Mouse (Mus musculus) large intestine, adult 2 months (tissue): ENCODE measurements around the gene Camkmt. TPM values are rescaled to one million over a fixed set of nuclear protein-coding genes. Genes with fewer than 3 reads are reported as not detected.

Experiments
- DNase-seq: peaks from one replicate; pipeline ENCODE4 v3.0.0-alpha.2; 2012; ENCODE audit warnings: low read depth, low spot score
- WGBS: fragments of 180-500 bp; shearing (Covaris S2); methylation state at CpG from one replicate; pipeline ENCODE4 v1.1.7; 2018; 5-methylcytosine and 5-hydroxymethylcytosine counted together
- polyA plus RNA-seq: library from polyadenylated mRNA; depleted of rRNA; stranded (reverse); fragments of >200 nt; gene quantifications from 2 replicates; pipeline ENCODE4 v1.2.3, GENCODE M21; 2012; rRNA removed

Camkmt gene
- polyA plus RNA-seq = 1.9 and 3.6 TPM in 2 replicates

GRCm38 (mm10) chr17:85090120-85091099, at the start of gene Camkmt, which contains the start of gene Prepl:
TSS of gene Camkmt (plus strand) at chr17:85090552.
TSS of gene Prepl (minus strand) at chr17:85090241.
- DNase-seq = peak; percentile 93
- under 1% methylated on average over 63 of the region's 63 CpGs for WGBS

- DNase-seq = no peak
- WGBS = 33% methylated on average over 7 of the region's 7 CpGs
Measured at GRCm38 (mm10) chr17:85040913-85041312, 49.4 kb upstream of the Camkmt start.

- 75% methylated on average over 6 of the region's 6 CpGs for WGBS
- DNase-seq = no peak
Measured at GRCm38 (mm10) chr17:85042419-85042818, 47.9 kb upstream of the Camkmt start.

GRCm38 (mm10) chr17:85043404-85043816, 46.9 kb upstream of the Camkmt start:
- no peak for DNase-seq
- 28% methylated on average over 6 of the region's 6 CpGs for WGBS

- WGBS = 40% methylated on average over 5 of the region's 5 CpGs
- DNase-seq = no peak
Measured at GRCm38 (mm10) chr17:85044466-85044865, 45.9 kb upstream of the Camkmt start.

- 82% methylated on average over 12 of the region's 12 CpGs for WGBS
- DNase-seq = no peak
Measured at GRCm38 (mm10) chr17:85045160-85045559, 45.2 kb upstream of the Camkmt start.

GRCm38 (mm10) chr17:85048379-85048778, 42.0 kb upstream of the Camkmt start:
- 92% methylated on average over 5 of the region's 5 CpGs for WGBS
- no peak for DNase-seq

- WGBS = 92% methylated on average over 7 of the region's 7 CpGs
- DNase-seq = no peak
Measured at GRCm38 (mm10) chr17:85058276-85058675, 32.1 kb upstream of the Camkmt start.

GRCm38 (mm10) chr17:85059136-85059535, 31.2 kb upstream of the Camkmt start:
- WGBS = 92% methylated on average over 6 of the region's 6 CpGs
- no peak for DNase-seq

- WGBS = 90% methylated on average over 7 of the region's 7 CpGs
Measured at GRCm38 (mm10) chr17:85063560-85063959, 26.8 kb upstream of the Camkmt start.

GRCm38 (mm10) chr17:85067331-85067730, 23.0 kb upstream of the Camkmt start:
- 95% methylated on average over 7 of the region's 7 CpGs for WGBS
- no peak for DNase-seq

More at GRCm38 (mm10) chr17:85063560-85063959, 26.8 kb upstream of the Camkmt start:
- no peak for DNase-seq

GRCm38 (mm10) chr17:85070658-85071057, 19.7 kb upstream of the Camkmt start:
- WGBS = 90% methylated on average over 6 of the region's 6 CpGs
- no peak for DNase-seq

GRCm38 (mm10) chr17:85071088-85071775, 19.1 kb upstream of the Camkmt start:
- no peak for DNase-seq
- WGBS = 94% methylated on average over 8 of the region's 8 CpGs

GRCm38 (mm10) chr17:85072383-85072782, 18.0 kb upstream of the Camkmt start:
- no peak for DNase-seq
- 86% methylated on average over 11 of the region's 11 CpGs for WGBS

GRCm38 (mm10) chr17:85073214-85073613, 17.1 kb upstream of the Camkmt start:
- DNase-seq = no peak
- WGBS = 52% methylated on average over 7 of the region's 7 CpGs

- DNase-seq = no peak
- WGBS = 86% methylated on average over 4 of the region's 4 CpGs
Measured at GRCm38 (mm10) chr17:85074083-85074482, 16.3 kb upstream of the Camkmt start.

- WGBS = 95% methylated on average over 3 of the region's 3 CpGs
- no peak for DNase-seq
Measured at GRCm38 (mm10) chr17:85079276-85079675, 11.1 kb upstream of the Camkmt start.

- DNase-seq = no peak
- WGBS = 94% methylated on average over 11 of the region's 11 CpGs
Measured at GRCm38 (mm10) chr17:85080781-85081180, 9.6 kb upstream of the Camkmt start.

- no peak for DNase-seq
- 61% methylated on average over 2 of the region's 2 CpGs for WGBS
Measured at GRCm38 (mm10) chr17:85085335-85085734, 5.0 kb upstream of the Camkmt start.

- WGBS = 76% methylated on average over 1 of the region's 1 CpGs
- no peak for DNase-seq
Measured at GRCm38 (mm10) chr17:85086501-85086900, 3.9 kb upstream of the Camkmt start.
